Mouse (Mus musculus) C2C12 (cell line): ENCODE results near the gene Nudt8.

Experiments used
- CEBPB ChIP-seq: IDR thresholded peaks from one replicate; pipeline ENCODE4 v1.6.1; 2011; ENCODE audit warnings: low read depth, mild to moderate bottlenecking, control low read depth, moderate library complexity
- CTCF ChIP-seq: IDR thresholded peaks from one replicate; pipeline ENCODE4 v1.5.1; 2011; ENCODE audit not compliant: control insufficient read depth, insufficient read depth, insufficient read length
- FOSL1 ChIP-seq: IDR thresholded peaks from one replicate; pipeline ENCODE4 v1.8.0; 2011; ENCODE audit warnings: mild to moderate bottlenecking, low read length; ENCODE audit not compliant: poor library complexity, insufficient read depth, severe bottlenecking
- MAX ChIP-seq: IDR thresholded peaks from one replicate; pipeline ENCODE4 v1.6.1; 2011; ENCODE audit warnings: mild to moderate bottlenecking, control low read depth
- MYOG ChIP-seq: IDR thresholded peaks from one replicate; pipeline ENCODE4 v1.6.1; 2011; ENCODE audit not compliant: control insufficient read depth, insufficient read length; ENCODE audit errors: extremely low read depth
- USF1 ChIP-seq: IDR thresholded peaks from one replicate; pipeline ENCODE4 v1.6.1; 2011; ENCODE audit warnings: low read depth, mild to moderate bottlenecking, control low read depth, moderate library complexity

GRCm38 (mm10) chr19:3994932-3995331, 5.4 kb upstream of the Nudt8 start:
- TF ChIP-seq CEBPB (no peak), CTCF (no peak), USF1 (no peak), MYOG (no peak), MAX (no peak), FOSL1 (no peak)
